Mouse (Mus musculus): Measurements from ENCODE around the gene Arglu1.

GRCm38 (mm10) chr8:8647319-8647718 lies 43.0 kb downstream of the Arglu1 start:
- TF ChIP-seq GATA1 (IDR thresholded peaks at IDR 0.05; ENCODE audit: low read length) = no peak
- no peak for TF ChIP-seq TAL1 (IDR thresholded peaks at IDR 0.05; ENCODE audit: low read length)
